Mouse (Mus musculus) liver, embryonic 15.5 days (tissue): ENCODE data around the gene Srm. TPM values are rescaled to one million over a fixed set of nuclear protein-coding genes. Genes with fewer than 3 reads are reported as not detected.
A peak's percentile ranks its signal among the peaks of the same experiment; 100 is the strongest.

ENCODE experiments used
- ATAC-seq: fragments of 200-750 bp; cut with Nextera tagmentation; 2 replicates; pipeline ENCODE4 v1.8.0; 2017; ENCODE audit warnings: moderate number of reproducible peaks, mild to moderate bottlenecking, moderate library complexity; ENCODE audit not compliant: insufficient read depth
- H3K27ac ChIP-seq: fragments of 300-500 bp; sonication (generic); replicated peaks from 2 replicates; pipeline ENCODE4 v1.5.1; 2015; ENCODE audit warnings: mild to moderate bottlenecking, inconsistent platforms
- H3K27me3 ChIP-seq: fragments of 300-500 bp; sonication (generic); 2 replicates; pipeline ENCODE4 v1.6.1; 2015; ENCODE audit warnings: mild to moderate bottlenecking, inconsistent platforms
- H3K36me3 ChIP-seq: fragments of 300-500 bp; sonication (generic); replicated peaks from 2 replicates; pipeline ENCODE4 v1.6.1; 2015; ENCODE audit warnings: moderate library complexity, mild to moderate bottlenecking, inconsistent platforms
- H3K4me1 ChIP-seq: fragments of 300-500 bp; sonication (generic); replicated peaks from 2 replicates; pipeline ENCODE4 v1.6.1; 2015; ENCODE audit warnings: inconsistent platforms
- H3K4me2 ChIP-seq: fragments of 300-500 bp; sonication (generic); 2 replicates; pipeline ENCODE4 v1.6.1; 2015; ENCODE audit warnings: moderate library complexity, mild to moderate bottlenecking, inconsistent platforms
- H3K4me3 ChIP-seq: fragments of 300-500 bp; sonication (generic); replicated peaks from 2 replicates; pipeline ENCODE4 v1.5.1; 2015; ENCODE audit warnings: mild to moderate bottlenecking, inconsistent platforms
- H3K9ac ChIP-seq: fragments of 300-500 bp; sonication (generic); 2 replicates; pipeline ENCODE4 v1.6.1; 2015; ENCODE audit warnings: moderate library complexity, mild to moderate bottlenecking, inconsistent platforms
- H3K9me3 ChIP-seq: fragments of 300-500 bp; sonication (generic); replicated peaks from 2 replicates; pipeline ENCODE4 v1.6.1; 2016; ENCODE audit warnings: inconsistent platforms
- WGBS: fragments of 180-500 bp; shearing (Covaris S2); methylation state at CpG from one replicate; pipeline ENCODE4 v1.1.7; 2015; ENCODE audit warnings: mixed read lengths; ENCODE audit not compliant: insufficient replicate concordance; 5-methylcytosine and 5-hydroxymethylcytosine counted together
- polyA plus RNA-seq: library from polyadenylated mRNA; unstranded; fragments of >200 nt; fragmentation: Nextera tagmentation; extraction: Ambion mirVana; gene quantifications from 2 replicates; pipeline ENCODE4 v1.2.1, GENCODE M21; 2015

Srm gene
- polyA plus RNA-seq, 1 experiment from 2014 or later = 128 TPM

- Histone ChIP-seq H3K9ac (no peak overlapping the region), H3K4me3 (no peak overlapping the region), H3K27me3 (no peaks in the 10 kb centered on the region), H3K4me2 (no peak overlapping the region), H3K36me3 (peaks cover 25% of the 10 kb centered on the region), H3K27ac (0 out of 2 replicates have a peak overlapping the region, but pooled peaks have one; percentile 35), H3K4me1 (peaks cover 25% of the 10 kb centered on the region), H3K9me3 (no peaks in the 10 kb centered on the region)
- ATAC-seq = no peak
- WGBS = 40% methylated on average over 4 of the region's 4 CpGs
Measured at GRCm38 (mm10) chr4:148601871-148602270, 10.6 kb downstream of the Srm start.

GRCm38 (mm10) chr4:148602357-148603120 is 11.2 kb downstream of the Srm start, which contains the start of gene Masp2:
Gene Masp2, plus strand, starts transcription at chr4:148602554.
- 0 out of 2 replicates have a peak within 1 kb of the TSS, but pooled peaks have one; percentile 35 for H3K27ac ChIP-seq
- H3K4me2 ChIP-seq = peak within 1 kb of the TSS; percentile 49
- no peaks in the 10 kb centered on the region for H3K27me3 ChIP-seq
- peaks cover 25% of the 10 kb centered on the region for H3K4me1 ChIP-seq
- peak; percentile 31 for ATAC-seq
- H3K4me3 ChIP-seq = peak within 1 kb of the TSS; percentile 35
- WGBS = 64% methylated on average over 14 of the region's 14 CpGs
- H3K9ac ChIP-seq = no peak within 1 kb of the TSS
- H3K36me3 ChIP-seq = peaks cover 24% of the 10 kb centered on the region
- no peaks in the 10 kb centered on the region for H3K9me3 ChIP-seq

GRCm38 (mm10) chr4:148603376-148604139 is 12.3 kb downstream of the Srm start:
- no peak overlapping the region for H3K9ac ChIP-seq
- H3K4me2 ChIP-seq = peak overlapping the region; percentile 49

GRCm38 (mm10) chr4:148604141-148604540 is 12.8 kb downstream of the Srm start:
- Histone ChIP-seq H3K36me3 (0 out of 2 replicates have a peak, but pooled peaks cover 10% of the 10 kb centered on the region), H3K27ac (no peak overlapping the region), H3K9ac (no peak overlapping the region), H3K4me1 (peaks cover 28% of the 10 kb centered on the region), H3K4me2 (0 out of 2 replicates have a peak overlapping the region, but pooled peaks have one; percentile 49), H3K4me3 (no peak overlapping the region), H3K9me3 (no peaks in the 10 kb centered on the region), H3K27me3 (no peaks in the 10 kb centered on the region)
- no peak for ATAC-seq
- 58% methylated on average over 7 of the region's 7 CpGs for WGBS

More at GRCm38 (mm10) chr4:148603376-148604139, 12.3 kb downstream of the Srm start:
- H3K4me1 ChIP-seq = peaks cover 25% of the 10 kb centered on the region
- peak overlapping the region; percentile 35 for H3K4me3 ChIP-seq
- no peak; the same call in 1 of the 2 replicates for ATAC-seq
- H3K36me3 ChIP-seq = peaks cover 14% of the 10 kb centered on the region
- H3K27me3 ChIP-seq = no peaks in the 10 kb centered on the region
- 71% methylated on average over 10 of the region's 10 CpGs for WGBS
- no peaks in the 10 kb centered on the region for H3K9me3 ChIP-seq
- H3K27ac ChIP-seq = no peak overlapping the region

GRCm38 (mm10) chr4:148604541-148605165 is 13.3 kb downstream of the Srm start:
- Histone ChIP-seq H3K27ac (no peak overlapping the region), H3K4me2 (no peak overlapping the region), H3K9me3 (no peaks in the 10 kb centered on the region), H3K36me3 (peaks cover 12% of the 10 kb centered on the region; the same call in 1 of the 2 replicates), H3K4me3 (no peak overlapping the region), H3K4me1 (peaks cover 29% of the 10 kb centered on the region), H3K27me3 (no peaks in the 10 kb centered on the region), H3K9ac (no peak overlapping the region)
- WGBS = 72% methylated on average over 3 of the region's 3 CpGs
- ATAC-seq = no peak

- no peak for ATAC-seq
- H3K4me1 ChIP-seq = peaks cover 14% of the 10 kb centered on the region; the same call in 1 of the 2 replicates
- H3K27ac ChIP-seq = no peak overlapping the region
- no peak overlapping the region for H3K9ac ChIP-seq
- H3K9me3 ChIP-seq = no peaks in the 10 kb centered on the region
- peaks cover 40% of the 10 kb centered on the region for H3K36me3 ChIP-seq
- H3K4me2 ChIP-seq = no peak overlapping the region
- WGBS = 15% methylated on average over 5 of the region's 5 CpGs
- H3K4me3 ChIP-seq = no peak overlapping the region
- no peaks in the 10 kb centered on the region for H3K27me3 ChIP-seq
Measured at GRCm38 (mm10) chr4:148607758-148608157, 16.5 kb downstream of the Srm start.

GRCm38 (mm10) chr4:148609805-148610204 is 18.5 kb downstream of the Srm start:
- ATAC-seq = no peak
- Histone ChIP-seq H3K27ac (no peak overlapping the region), H3K4me1 (peaks cover 7% of the 10 kb centered on the region; the same call in 1 of the 2 replicates), H3K27me3 (no peaks in the 10 kb centered on the region), H3K9ac (no peak overlapping the region), H3K9me3 (no peaks in the 10 kb centered on the region), H3K4me2 (no peak overlapping the region), H3K4me3 (no peak overlapping the region), H3K36me3 (peaks cover 59% of the 10 kb centered on the region)
- WGBS = 80% methylated on average over 5 of the region's 5 CpGs

DNA sequence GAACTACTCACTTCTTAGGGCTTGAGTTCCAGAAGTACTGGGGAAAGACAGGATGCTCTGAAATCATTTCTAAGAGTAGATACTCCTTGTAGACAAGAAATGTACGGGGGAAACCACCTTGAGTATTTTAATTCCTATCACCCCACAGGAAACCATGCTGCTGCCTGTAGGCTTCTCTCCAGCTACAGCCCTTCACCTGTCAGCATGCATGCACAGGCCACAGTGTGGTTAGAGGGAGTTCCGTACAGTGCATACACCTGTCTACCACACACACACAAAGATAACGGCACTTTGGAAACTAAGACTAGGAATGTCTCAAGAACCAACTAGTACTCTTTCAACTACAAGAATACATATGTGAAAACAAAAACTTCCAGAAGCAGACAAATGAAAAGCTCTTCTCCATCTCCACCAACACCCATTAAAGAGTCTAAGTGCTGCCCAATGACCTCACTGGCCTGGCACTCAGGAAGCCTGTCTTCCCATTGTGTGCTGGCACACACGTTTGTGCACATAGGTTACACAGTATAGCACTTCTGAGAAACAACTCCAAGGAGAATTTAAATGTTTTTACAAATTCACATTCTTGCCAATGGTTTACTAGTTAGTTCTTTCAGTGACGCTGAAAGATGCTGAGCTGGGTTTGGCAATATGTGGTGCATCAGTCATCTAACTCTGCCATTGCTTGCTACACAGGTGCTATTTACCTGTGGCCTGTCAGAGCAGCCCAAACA is 19.5 kb downstream of the Srm start:
- WGBS = 53% methylated on average over 5 of the region's 5 CpGs

GRCm38 (mm10) chr4:148612557-148612956 is 21.3 kb downstream of the Srm start:
- no peak for ATAC-seq

More for the DNA sequence above, 19.5 kb downstream of the Srm start:
- Histone ChIP-seq H3K27ac (no peak overlapping the region), H3K9me3 (no peaks in the 10 kb centered on the region), H3K27me3 (no peaks in the 10 kb centered on the region), H3K4me1 (0 out of 2 replicates have a peak, but pooled peaks cover 4% of the 10 kb centered on the region), H3K36me3 (peaks cover 67% of the 10 kb centered on the region), H3K9ac (no peak overlapping the region), H3K4me3 (no peak overlapping the region), H3K4me2 (no peak overlapping the region)
- ATAC-seq = no peak

DNA sequence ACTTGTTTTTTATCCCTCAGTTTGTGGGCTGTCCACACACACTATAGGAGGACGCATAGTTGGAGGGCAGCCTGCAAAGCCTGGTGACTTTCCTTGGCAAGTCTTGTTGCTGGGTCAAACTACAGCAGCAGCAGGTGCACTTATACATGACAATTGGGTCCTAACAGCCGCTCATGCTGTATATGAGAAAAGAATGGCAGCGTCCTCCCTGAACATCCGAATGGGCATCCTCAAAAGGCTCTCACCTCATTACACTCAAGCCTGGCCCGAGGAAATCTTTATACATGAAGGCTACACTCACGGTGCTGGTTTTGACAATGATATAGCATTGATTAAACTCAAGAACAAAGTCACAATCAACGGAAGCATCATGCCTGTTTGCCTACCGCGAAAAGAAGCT is 22.4 kb downstream of the Srm start:
- 82% methylated on average over 9 of the region's 9 CpGs for WGBS
- H3K27ac ChIP-seq = no peak overlapping the region
- no peak overlapping the region for H3K4me2 ChIP-seq
- H3K9me3 ChIP-seq = no peaks in the 10 kb centered on the region
- peaks cover 84% of the 10 kb centered on the region for H3K36me3 ChIP-seq
- no peak overlapping the region for H3K4me3 ChIP-seq
- H3K9ac ChIP-seq = no peak overlapping the region
- ATAC-seq = no peak
- no peaks in the 10 kb centered on the region for H3K27me3 ChIP-seq
- 0 out of 2 replicates have a peak, but pooled peaks cover 4% of the 10 kb centered on the region for H3K4me1 ChIP-seq

More at GRCm38 (mm10) chr4:148612557-148612956, 21.3 kb downstream of the Srm start:
- Histone ChIP-seq H3K4me2 (no peak overlapping the region), H3K36me3 (peaks cover 76% of the 10 kb centered on the region), H3K9me3 (no peaks in the 10 kb centered on the region), H3K4me3 (no peak overlapping the region), H3K27me3 (no peaks in the 10 kb centered on the region), H3K4me1 (0 out of 2 replicates have a peak, but pooled peaks cover 4% of the 10 kb centered on the region), H3K9ac (no peak overlapping the region), H3K27ac (no peak overlapping the region)
- WGBS = 73% methylated on average over 4 of the region's 4 CpGs
